Mouse (Mus musculus): ENCODE data around the gene Aldh3b3. TPM values are rescaled to one million over a fixed set of nuclear protein-coding genes. Genes with fewer than 3 reads are reported as not detected.
"Not testable (repeated sequence)": the region's sequence is repeated elsewhere in the genome, so short reads cannot be mapped to it uniquely, and the experiment has no call there.

Gene Aldh3b3
- polyA plus RNA-seq, 1 experiment from 2014 or later, result not detected

DNA sequence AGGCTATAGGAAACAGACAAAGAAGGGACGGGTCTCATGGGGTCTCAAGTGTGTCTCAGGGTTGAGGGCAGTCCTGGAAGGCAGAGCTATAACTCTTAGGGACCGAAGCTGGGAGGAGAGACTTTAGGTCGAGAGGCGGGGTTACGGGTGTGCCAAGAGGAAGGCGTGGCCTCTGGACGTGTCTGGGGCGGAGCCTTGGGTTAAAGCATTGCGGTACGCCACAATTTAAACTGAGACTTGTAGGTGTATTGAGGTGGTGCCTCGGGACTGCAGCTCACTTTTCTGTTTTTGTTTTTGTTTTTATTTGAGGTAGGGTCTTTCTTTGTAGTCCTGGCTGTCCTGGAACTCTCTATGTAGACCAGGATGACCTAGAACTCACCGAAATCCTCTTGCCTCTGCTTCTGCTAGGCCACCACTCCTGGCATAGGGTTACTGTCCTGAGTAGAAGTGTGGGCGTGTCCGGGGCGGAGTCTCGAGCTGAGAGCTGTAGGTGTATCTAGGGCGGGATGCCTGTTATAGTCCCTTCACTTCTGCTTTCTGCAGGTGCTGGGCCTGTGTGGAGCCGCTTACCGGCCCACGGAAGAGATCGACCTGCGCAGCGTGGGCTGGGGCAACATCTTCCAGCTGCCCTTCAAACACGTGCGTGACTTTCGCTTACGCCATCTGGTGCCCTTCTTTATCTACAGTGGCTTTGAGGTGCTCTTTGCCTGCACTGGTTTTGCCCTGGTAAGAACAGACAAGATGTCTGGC is 15.3 kb upstream of the Aldh3b3 start:
- no peak for ATAC-seq
- Histone ChIP-seq H3K27me3 (peaks cover 11% of the 10 kb centered on the region), H3K27ac (no peak overlapping the region), H3K36me3 (no peaks in the 10 kb centered on the region), H3K4me1 (replicated peaks) (peaks cover 3% of the 10 kb centered on the region), H3K9ac (replicated peaks) (no peak overlapping the region), H3K4me3 (replicated peaks) (no peak overlapping the region), H3K9me3 (no peaks in the 10 kb centered on the region), H3K4me2 (replicated peaks) (peak overlapping the region; percentile 21; the same call in 1 of the 2 replicates)
- 26% methylated on average over 27 of the region's 27 CpGs for WGBS

DNA sequence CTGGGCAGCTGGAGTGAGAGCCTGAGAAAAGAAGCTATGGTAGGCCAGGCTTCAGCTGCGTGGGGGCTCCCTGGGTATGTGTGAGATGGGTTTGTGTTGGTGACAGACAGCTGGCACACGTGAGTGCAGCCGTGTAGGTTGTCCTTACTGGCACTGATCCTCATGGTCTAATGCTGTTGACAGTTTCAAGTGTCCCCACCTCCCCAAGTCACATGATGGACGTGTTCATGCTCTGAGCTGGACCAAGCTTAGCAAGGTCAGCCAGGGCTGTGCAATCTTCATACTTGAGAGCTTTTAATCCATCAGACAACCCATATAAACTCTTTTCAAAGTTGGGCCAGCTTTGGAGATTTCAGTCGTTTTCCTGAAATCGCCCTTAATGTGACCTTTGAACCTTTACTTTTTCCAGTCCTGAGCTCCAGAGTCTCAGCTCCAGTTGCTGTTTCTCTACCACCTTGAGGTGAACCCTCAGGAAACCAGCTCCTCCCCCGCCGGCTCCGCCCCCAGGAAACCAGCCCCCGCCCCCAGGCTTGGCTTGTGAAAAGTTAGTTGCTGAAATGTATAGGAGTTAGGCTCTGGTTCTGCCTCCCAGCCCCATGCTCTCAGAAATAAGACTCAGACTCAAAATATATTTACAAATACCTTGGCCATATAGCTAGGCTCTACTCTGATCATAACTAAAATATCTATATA is 12.4 kb upstream of the Aldh3b3 start:
- no peak overlapping the region for H3K4me3 ChIP-seq (replicated peaks)
- H3K9ac ChIP-seq (replicated peaks), result no peak overlapping the region
- H3K36me3 ChIP-seq, result no peaks in the 10 kb centered on the region
- no peak overlapping the region for H3K27ac ChIP-seq
- no peak for ATAC-seq
- peaks cover 11% of the 10 kb centered on the region for H3K27me3 ChIP-seq
- WGBS, result 38% methylated on average over 10 of the region's 10 CpGs
- no peaks in the 10 kb centered on the region for H3K9me3 ChIP-seq
- H3K4me1 ChIP-seq (replicated peaks), result peaks cover 3% of the 10 kb centered on the region
- no peak overlapping the region for H3K4me2 ChIP-seq (replicated peaks)

DNA sequence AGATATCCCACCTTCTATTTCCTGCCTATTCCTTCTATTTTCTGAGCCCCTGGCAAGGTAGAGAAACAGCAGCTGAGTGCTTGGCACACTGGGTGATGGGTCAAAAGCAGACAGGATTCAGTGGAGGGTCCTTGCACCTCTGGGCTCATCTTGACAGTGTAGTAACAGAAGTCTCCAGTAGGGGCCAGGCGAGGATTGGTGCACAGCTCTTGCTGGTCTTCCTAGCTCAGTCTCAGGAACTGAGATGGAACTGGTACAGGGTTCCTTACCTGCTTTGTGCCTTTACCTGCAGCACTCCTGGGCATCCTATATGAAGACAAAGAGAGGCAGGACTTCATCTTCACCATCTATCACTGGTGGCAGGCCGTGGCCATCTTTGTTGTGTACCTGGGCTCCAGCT is 11.7 kb upstream of the Aldh3b3 start:
- 11% methylated on average over 2 of the region's 2 CpGs for WGBS
- H3K9me3 ChIP-seq, result no peaks in the 10 kb centered on the region

GRCm38 (mm10) chr19:3947813-3948212 is 10.6 kb upstream of the Aldh3b3 start:
- no peaks in the 10 kb centered on the region for H3K9me3 ChIP-seq
- no peak overlapping the region for H3K9ac ChIP-seq (replicated peaks)
- no peak overlapping the region for H3K27ac ChIP-seq
- H3K36me3 ChIP-seq, result no peaks in the 10 kb centered on the region
- ATAC-seq, result no peak
- H3K27me3 ChIP-seq, result peaks cover 11% of the 10 kb centered on the region
- no peak overlapping the region for H3K4me3 ChIP-seq (replicated peaks)
- H3K4me2 ChIP-seq (replicated peaks), result no peak overlapping the region
- H3K4me1 ChIP-seq (replicated peaks), result peaks cover 3% of the 10 kb centered on the region
- WGBS, result 76% methylated on average over 3 of the region's 3 CpGs

More for the DNA sequence above, 11.7 kb upstream of the Aldh3b3 start:
- Histone ChIP-seq H3K27me3 (peaks cover 11% of the 10 kb centered on the region), H3K9ac (replicated peaks) (no peak overlapping the region), H3K4me3 (replicated peaks) (no peak overlapping the region), H3K4me2 (replicated peaks) (no peak overlapping the region), H3K4me1 (replicated peaks) (peaks cover 3% of the 10 kb centered on the region), H3K36me3 (no peaks in the 10 kb centered on the region), H3K27ac (no peak overlapping the region)
- peak; percentile 84 for ATAC-seq

DNA sequence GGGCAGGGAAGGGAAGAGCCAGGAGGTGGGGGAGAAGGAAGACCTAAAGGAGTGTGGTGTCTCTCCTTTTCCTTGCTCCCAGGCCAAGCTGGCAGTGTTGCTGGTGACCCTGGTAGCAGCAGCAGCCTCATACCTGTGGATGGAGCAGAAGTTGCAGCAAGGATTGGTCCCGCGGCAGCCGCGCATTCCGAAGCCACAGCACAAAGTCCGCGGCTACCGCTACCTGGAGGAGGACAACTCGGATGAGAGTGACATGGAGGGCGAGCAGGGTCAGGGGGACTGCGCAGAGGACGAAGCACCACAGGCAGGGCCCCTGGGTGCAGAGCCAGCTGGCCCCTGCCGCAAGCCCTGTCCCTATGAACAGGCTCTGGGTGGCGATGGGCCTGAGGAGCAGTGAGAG is 9.9 kb upstream of the Aldh3b3 start:
- WGBS, result 76% methylated on average over 14 of the region's 14 CpGs
- no peak for ATAC-seq
- no peaks in the 10 kb centered on the region for H3K9me3 ChIP-seq
- H3K4me1 ChIP-seq (replicated peaks), result no peaks in the 10 kb centered on the region
- H3K27ac ChIP-seq, result no peak overlapping the region
- no peak overlapping the region for H3K4me2 ChIP-seq (replicated peaks)
- H3K9ac ChIP-seq (replicated peaks), result no peak overlapping the region
- no peaks in the 10 kb centered on the region for H3K36me3 ChIP-seq
- H3K27me3 ChIP-seq, result peaks cover 6% of the 10 kb centered on the region; the same call in 1 of the 2 replicates
- no peak overlapping the region for H3K4me3 ChIP-seq (replicated peaks)

- no peak overlapping the region for H3K4me2 ChIP-seq (replicated peaks)
- H3K4me1 ChIP-seq (replicated peaks), result no peaks in the 10 kb centered on the region
- H3K4me3 ChIP-seq (replicated peaks), result no peak overlapping the region
- no peak overlapping the region for H3K9ac ChIP-seq (replicated peaks)
- H3K27ac ChIP-seq, result no peak overlapping the region
- no peaks in the 10 kb centered on the region for H3K9me3 ChIP-seq
- 73% methylated on average over 3 of the region's 3 CpGs for WGBS
- no peaks in the 10 kb centered on the region for H3K27me3 ChIP-seq
- no peaks in the 10 kb centered on the region for H3K36me3 ChIP-seq
- ATAC-seq, result no peak
These were observed 8.1 kb upstream of the Aldh3b3 start for GRCm38 (mm10) chr19:3950331-3950730.

- Histone ChIP-seq H3K27me3 (0 out of 2 replicates have a peak, but pooled peaks cover under 1% of the 10 kb centered on the region), H3K4me3 (replicated peaks) (no peak overlapping the region), H3K4me2 (replicated peaks) (no peak overlapping the region), H3K36me3 (no peaks in the 10 kb centered on the region), H3K9me3 (no peaks in the 10 kb centered on the region), H3K9ac (replicated peaks) (no peak overlapping the region), H3K4me1 (replicated peaks) (no peaks in the 10 kb centered on the region), H3K27ac (no peak overlapping the region)
- no peak for ATAC-seq
These were observed 7.0 kb upstream of the Aldh3b3 start for GRCm38 (mm10) chr19:3951461-3951860.

- no peaks in the 10 kb centered on the region for H3K9me3 ChIP-seq
- H3K36me3 ChIP-seq, result no peaks in the 10 kb centered on the region
- 0 out of 2 replicates have a peak, but pooled peaks cover 3% of the 10 kb centered on the region for H3K27me3 ChIP-seq
- H3K9ac ChIP-seq (replicated peaks), result no peak overlapping the region
- no peak overlapping the region for H3K27ac ChIP-seq
- WGBS, result 73% methylated on average over 1 of the region's 1 CpGs
- ATAC-seq, result no peak
- H3K4me2 ChIP-seq (replicated peaks), result no peak overlapping the region
- no peaks in the 10 kb centered on the region for H3K4me1 ChIP-seq (replicated peaks)
- H3K4me3 ChIP-seq (replicated peaks), result no peak overlapping the region
These were observed 6.3 kb upstream of the Aldh3b3 start for GRCm38 (mm10) chr19:3952099-3952498.

- Histone ChIP-seq H3K36me3 (no peaks in the 10 kb centered on the region), H3K4me1 (replicated peaks) (no peaks in the 10 kb centered on the region), H3K4me3 (replicated peaks) (no peak overlapping the region), H3K27me3 (0 out of 2 replicates have a peak, but pooled peaks cover 3% of the 10 kb centered on the region), H3K9ac (replicated peaks) (no peak overlapping the region), H3K27ac (no peak overlapping the region), H3K4me2 (replicated peaks) (no peak overlapping the region), H3K9me3 (no peaks in the 10 kb centered on the region)
- ATAC-seq, result no peak
- WGBS, result 73% methylated on average over 3 of the region's 3 CpGs
These were observed 3.4 kb upstream of the Aldh3b3 start for GRCm38 (mm10) chr19:3955033-3955432.

GRCm38 (mm10) chr19:3955804-3956203 is 2.6 kb upstream of the Aldh3b3 start:
- no peaks in the 10 kb centered on the region for H3K4me1 ChIP-seq (replicated peaks)
- 0 out of 2 replicates have a peak, but pooled peaks cover 3% of the 10 kb centered on the region for H3K27me3 ChIP-seq
- no peaks in the 10 kb centered on the region for H3K36me3 ChIP-seq
- 60% methylated on average over 4 of the region's 4 CpGs for WGBS
- H3K27ac ChIP-seq, result no peak overlapping the region
- no peak overlapping the region for H3K9ac ChIP-seq (replicated peaks)
- no peak overlapping the region for H3K4me2 ChIP-seq (replicated peaks)
- H3K4me3 ChIP-seq (replicated peaks), result no peak overlapping the region
- no peaks in the 10 kb centered on the region for H3K9me3 ChIP-seq
- no peak for ATAC-seq

DNA sequence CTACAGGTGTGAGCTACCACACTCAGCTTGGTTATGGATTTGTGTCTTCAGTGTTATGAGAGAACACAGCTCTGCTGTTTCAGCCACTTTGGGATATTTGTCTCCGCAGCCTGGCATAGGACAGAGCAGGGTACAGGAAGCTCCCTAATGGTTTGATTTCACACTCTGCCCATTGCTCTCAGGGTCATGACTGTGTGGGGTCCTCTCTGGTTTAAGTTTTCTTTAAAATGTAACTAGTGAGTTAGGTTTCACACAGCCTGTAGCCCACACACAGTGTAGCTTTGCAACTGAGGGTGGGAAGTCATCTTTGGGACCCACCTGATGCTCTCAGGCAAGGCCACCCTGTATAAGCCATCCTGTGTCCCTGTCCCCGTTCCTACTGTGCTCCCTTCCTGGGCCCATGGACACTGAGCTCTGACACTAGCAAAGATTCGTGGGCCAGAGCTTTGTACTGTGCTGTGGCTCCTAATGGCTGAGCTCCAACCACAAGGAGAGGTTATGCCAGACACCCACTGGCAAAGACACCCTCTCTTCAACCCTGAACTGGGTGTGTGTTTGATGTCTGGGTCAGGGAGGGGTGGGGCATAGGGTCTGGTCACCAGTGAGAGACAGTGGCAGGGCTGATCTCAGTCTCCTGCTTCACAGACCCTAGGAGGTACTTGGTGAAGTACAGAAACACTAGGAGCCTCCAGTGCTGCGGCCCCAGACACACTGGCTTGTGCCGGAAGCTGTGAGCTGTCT is 979 bp upstream of the Aldh3b3 start:
- not testable (repeated sequence) for H3K4me3 ChIP-seq (replicated peaks); H3K27me3 ChIP-seq; H3K27ac ChIP-seq; H3K4me2 ChIP-seq (replicated peaks); H3K36me3 ChIP-seq; H3K9me3 ChIP-seq; H3K4me1 ChIP-seq (replicated peaks); H3K9ac ChIP-seq (replicated peaks); ATAC-seq
- WGBS, result 83% methylated on average over 5 of the region's 5 CpGs

DNA sequence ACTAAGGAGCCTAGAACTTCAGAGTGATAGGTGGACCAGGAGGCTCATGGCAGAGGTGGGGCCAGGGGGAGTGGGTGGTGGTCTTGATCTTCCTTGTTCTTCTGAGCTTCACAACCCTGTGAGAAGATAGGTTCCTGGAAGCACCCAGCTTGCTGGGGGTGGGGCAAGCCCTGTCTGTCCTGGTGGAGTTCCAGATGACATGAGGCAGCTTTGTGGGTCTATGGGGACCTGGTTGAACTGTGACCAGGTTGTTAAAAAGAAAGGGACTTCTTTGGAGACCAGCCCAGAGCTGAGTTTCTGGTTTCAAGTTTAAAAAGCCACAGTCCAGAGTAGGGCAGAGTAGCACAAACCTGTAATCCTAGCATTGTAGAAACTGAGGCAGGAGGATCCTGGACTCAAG is 585 bp downstream of the Aldh3b3 start:
- H3K36me3 ChIP-seq, result no peaks in the 10 kb centered on the region
- 0 out of 2 replicates have a peak, but pooled peaks cover 3% of the 10 kb centered on the region for H3K27me3 ChIP-seq
- no peaks in the 10 kb centered on the region for H3K4me1 ChIP-seq (replicated peaks)
- no peaks in the 10 kb centered on the region for H3K9me3 ChIP-seq
- no peak overlapping the region for H3K27ac ChIP-seq
- no peak for ATAC-seq
- H3K4me3 ChIP-seq (replicated peaks), result no peak overlapping the region
- H3K9ac ChIP-seq (replicated peaks), result no peak overlapping the region
- H3K4me2 ChIP-seq (replicated peaks), result no peak overlapping the region

Data from midbrain, embryonic 13.5 days (tissue).